Mouse (Mus musculus): ENCODE measurements around the gene Lpcat1. TPM values are rescaled to one million over a fixed set of nuclear protein-coding genes. Genes with fewer than 3 reads are reported as not detected.

Lpcat1 gene
- 77.9 and 83.7 TPM in 2 replicates for polyA plus RNA-seq (2015; fragmentation: Nextera tagmentation; extraction: Ambion mirVana)

GRCm38 (mm10) chr13:73467034-73467420 is at the start of gene Lpcat1:
Gene Lpcat1 (plus strand): TSS chr13:73467197.
- H3K36me3 ChIP-seq, result peaks cover 29% of the 10 kb centered on the region
- H3K9me3 ChIP-seq (replicated peaks), result no peaks in the 10 kb centered on the region
- peak; percentile 91 for ATAC-seq (ENCODE audit: low read depth)
- no peaks in the 10 kb centered on the region for H3K27me3 ChIP-seq
- H3K4me3 ChIP-seq (replicated peaks), result peak within 1 kb of the TSS; percentile 95
- H3K27ac ChIP-seq, result peak within 1 kb of the TSS; percentile 99
- H3K9ac ChIP-seq, result peak within 1 kb of the TSS; percentile 99
- DNase-seq, result peak; percentile 86
- H3K4me1 ChIP-seq (replicated peaks), result peaks cover 69% of the 10 kb centered on the region
- H3K4me2 ChIP-seq, result peak within 1 kb of the TSS; percentile 86
- WGBS (ENCODE audit: insufficient replicate concordance), result under 1% methylated on average over 35 of the region's 35 CpGs

GRCm38 (mm10) chr13:73417478-73418220 is 49.3 kb upstream of the Lpcat1 start:
- Histone ChIP-seq H3K9ac (no peak overlapping the region), H3K27ac (no peak overlapping the region), H3K36me3 (no peaks in the 10 kb centered on the region), H3K4me2 (no peak overlapping the region), H3K4me1 (replicated peaks) (0 out of 2 replicates have a peak, but pooled peaks cover 4% of the 10 kb centered on the region), H3K4me3 (replicated peaks) (no peak overlapping the region), H3K27me3 (peaks cover 17% of the 10 kb centered on the region; the same call in 1 of the 2 replicates), H3K9me3 (replicated peaks) (no peaks in the 10 kb centered on the region)
- ATAC-seq (ENCODE audit: low read depth) (no peak), DNase-seq (no peak)
- WGBS (ENCODE audit: insufficient replicate concordance), result 33% methylated on average over 15 of the region's 15 CpGs

GRCm38 (mm10) chr13:73418297-73418696 is 48.7 kb upstream of the Lpcat1 start:
- H3K36me3 ChIP-seq, result no peaks in the 10 kb centered on the region
- no peak overlapping the region for H3K9ac ChIP-seq
- H3K9me3 ChIP-seq (replicated peaks), result no peaks in the 10 kb centered on the region
- 64% methylated on average over 12 of the region's 12 CpGs for WGBS (ENCODE audit: insufficient replicate concordance)
- peaks cover 21% of the 10 kb centered on the region; the same call in 1 of the 2 replicates for H3K27me3 ChIP-seq
- no peak overlapping the region for H3K27ac ChIP-seq
- no peak for DNase-seq
- no peak for ATAC-seq (ENCODE audit: low read depth)
- no peak overlapping the region for H3K4me2 ChIP-seq
- H3K4me1 ChIP-seq (replicated peaks), result 0 out of 2 replicates have a peak, but pooled peaks cover 4% of the 10 kb centered on the region
- no peak overlapping the region for H3K4me3 ChIP-seq (replicated peaks)

- Histone ChIP-seq H3K4me1 (replicated peaks) (0 out of 2 replicates have a peak, but pooled peaks cover 4% of the 10 kb centered on the region), H3K27me3 (peaks cover 27% of the 10 kb centered on the region), H3K36me3 (no peaks in the 10 kb centered on the region), H3K4me3 (replicated peaks) (no peak overlapping the region), H3K9ac (no peak overlapping the region), H3K27ac (no peak overlapping the region), H3K4me2 (no peak overlapping the region), H3K9me3 (replicated peaks) (no peaks in the 10 kb centered on the region)
- DNase-seq, result no peak
- no peak for ATAC-seq (ENCODE audit: low read depth)
- 59% methylated on average over 5 of the region's 5 CpGs for WGBS (ENCODE audit: insufficient replicate concordance)
These were observed 47.8 kb upstream of the Lpcat1 start for GRCm38 (mm10) chr13:73419244-73419643.

- no peak overlapping the region for H3K4me3 ChIP-seq (replicated peaks)
- H3K27ac ChIP-seq, result no peak overlapping the region
- DNase-seq (no peak), ATAC-seq (ENCODE audit: low read depth) (no peak)
- H3K27me3 ChIP-seq, result peaks cover 44% of the 10 kb centered on the region
- no peak overlapping the region for H3K4me2 ChIP-seq
- no peaks in the 10 kb centered on the region for H3K36me3 ChIP-seq
- whole genome bisulfite sequencing (ENCODE audit: insufficient replicate concordance), result 48% methylated on average over 4 of the region's 4 CpGs
- H3K9me3 ChIP-seq (replicated peaks), result no peaks in the 10 kb centered on the region
- no peak overlapping the region for H3K9ac ChIP-seq
- peaks cover 21% of the 10 kb centered on the region for H3K4me1 ChIP-seq (replicated peaks)
These were observed 44.0 kb upstream of the Lpcat1 start for GRCm38 (mm10) chr13:73423043-73423442.

GRCm38 (mm10) chr13:73425035-73425434 is 42.0 kb upstream of the Lpcat1 start:
- no peak overlapping the region for H3K4me3 ChIP-seq (replicated peaks)
- ATAC-seq (ENCODE audit: low read depth), result no peak
- H3K27ac ChIP-seq, result no peak overlapping the region
- H3K4me2 ChIP-seq, result no peak overlapping the region
- peaks cover 48% of the 10 kb centered on the region for H3K27me3 ChIP-seq
- H3K36me3 ChIP-seq, result no peaks in the 10 kb centered on the region
- H3K9ac ChIP-seq, result no peak overlapping the region; the same call in 1 of the 2 replicates
- no peaks in the 10 kb centered on the region for H3K9me3 ChIP-seq (replicated peaks)
- peaks cover 22% of the 10 kb centered on the region for H3K4me1 ChIP-seq (replicated peaks)
- 39% methylated on average over 6 of the region's 6 CpGs for WGBS (ENCODE audit: insufficient replicate concordance)
- DNase-seq, result no peak

- DNase-seq (peak; percentile 53), ATAC-seq (ENCODE audit: low read depth) (peak; percentile 41)
- no peak overlapping the region for H3K4me2 ChIP-seq
- no peak overlapping the region for H3K4me3 ChIP-seq (replicated peaks)
- peaks cover 39% of the 10 kb centered on the region for H3K27me3 ChIP-seq
- peak overlapping the region; percentile 20; the same call in 1 of the 2 replicates for H3K9ac ChIP-seq
- peak overlapping the region; percentile 22; the same call in 1 of the 2 replicates for H3K27ac ChIP-seq
- H3K9me3 ChIP-seq (replicated peaks), result no peaks in the 10 kb centered on the region
- H3K36me3 ChIP-seq, result no peaks in the 10 kb centered on the region
- H3K4me1 ChIP-seq (replicated peaks), result peaks cover 25% of the 10 kb centered on the region
- WGBS (ENCODE audit: insufficient replicate concordance), result 13% methylated on average over 11 of the region's 11 CpGs
These were observed 41.0 kb upstream of the Lpcat1 start for GRCm38 (mm10) chr13:73425839-73426490.

- Histone ChIP-seq H3K27ac (peak overlapping the region; percentile 22; the same call in 1 of the 2 replicates), H3K4me1 (replicated peaks) (peaks cover 30% of the 10 kb centered on the region), H3K27me3 (peaks cover 39% of the 10 kb centered on the region), H3K36me3 (no peaks in the 10 kb centered on the region), H3K4me3 (replicated peaks) (no peak overlapping the region), H3K9ac (0 out of 2 replicates have a peak overlapping the region, but pooled peaks have one; percentile 20), H3K9me3 (replicated peaks) (no peaks in the 10 kb centered on the region), H3K4me2 (no peak overlapping the region)
- ATAC-seq (ENCODE audit: low read depth) (no peak), DNase-seq (no peak)
- 77% methylated on average over 4 of the region's 4 CpGs for WGBS (ENCODE audit: insufficient replicate concordance)
These were observed 40.4 kb upstream of the Lpcat1 start for GRCm38 (mm10) chr13:73426587-73426986.

- no peak for DNase-seq
These were observed 37.2 kb upstream of the Lpcat1 start for GRCm38 (mm10) chr13:73429605-73430321.

GRCm38 (mm10) chr13:73432466-73433149 is 34.4 kb upstream of the Lpcat1 start:
- Histone ChIP-seq H3K4me3 (replicated peaks) (no peak overlapping the region), H3K9me3 (replicated peaks) (no peaks in the 10 kb centered on the region), H3K4me1 (replicated peaks) (peaks cover 74% of the 10 kb centered on the region), H3K4me2 (no peak overlapping the region), H3K27me3 (0 out of 2 replicates have a peak, but pooled peaks cover 4% of the 10 kb centered on the region), H3K27ac (peak overlapping the region; percentile 76), H3K36me3 (no peaks in the 10 kb centered on the region), H3K9ac (peak overlapping the region; percentile 66)
- DNase-seq, result no peak
- 0 out of 2 replicates have a peak, but pooled peaks have one; percentile 38 for ATAC-seq (ENCODE audit: low read depth)
- 65% methylated on average over 7 of the region's 7 CpGs for WGBS (ENCODE audit: insufficient replicate concordance)

More at GRCm38 (mm10) chr13:73429605-73430321, 37.2 kb upstream of the Lpcat1 start:
- Histone ChIP-seq H3K36me3 (no peaks in the 10 kb centered on the region), H3K27me3 (peaks cover 17% of the 10 kb centered on the region), H3K27ac (no peak overlapping the region), H3K4me3 (replicated peaks) (no peak overlapping the region), H3K9ac (0 out of 2 replicates have a peak overlapping the region, but pooled peaks have one; percentile 24), H3K9me3 (replicated peaks) (no peaks in the 10 kb centered on the region), H3K4me1 (replicated peaks) (peaks cover 61% of the 10 kb centered on the region), H3K4me2 (no peak overlapping the region)
- ATAC-seq (ENCODE audit: low read depth), result no peak
- WGBS (ENCODE audit: insufficient replicate concordance), result 77% methylated on average over 6 of the region's 6 CpGs

All from liver, embryonic 13.5 days (tissue).